Mouse (Mus musculus): ENCODE measurements at regions not wholly inside any gene's neighbourhood (a gene's known extent, or its start where the extent isn't known, plus 50 kb on each side); places are given as distances from the start of the nearest gene placed in this dataset.

GRCm38 (mm10) chr10:42093176-42093759, 75.0 kb upstream of the Armc2 start:
- DNase-seq, result peak; percentile 51

GRCm38 (mm10) chr10:42092500-42092899, 74.3 kb upstream of the Armc2 start:
- peak; percentile 95 for DNase-seq

- no peak for DNase-seq
Observed at GRCm38 (mm10) chr10:42091546-42092168, 73.4 kb upstream of the Armc2 start.

DNA sequence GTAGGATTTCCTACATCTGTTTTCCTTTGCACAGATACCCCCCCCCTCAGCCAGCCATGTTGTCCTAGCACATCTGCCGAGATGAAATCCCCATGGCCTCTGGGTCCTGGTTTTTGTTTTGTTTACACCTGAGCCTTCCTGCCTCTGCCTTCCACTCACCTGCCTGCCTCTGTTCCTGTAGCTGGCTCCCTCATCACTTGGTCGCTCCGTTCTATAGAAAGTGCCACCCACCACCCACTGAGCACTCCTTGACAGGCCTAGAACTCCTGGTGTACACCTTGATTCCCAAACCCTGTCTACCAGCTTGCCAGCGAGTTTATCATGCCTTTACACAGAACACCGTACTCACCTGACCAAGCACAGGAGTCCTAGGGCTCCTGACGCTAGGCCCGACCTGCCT, 72.6 kb upstream of the Armc2 start:
- DNase-seq, result no peak

GRCm38 (mm10) chr10:42090147-42090546, 71.9 kb upstream of the Armc2 start:
- no peak for DNase-seq

GRCm38 (mm10) chr10:42089686-42090085, 71.4 kb upstream of the Armc2 start:
- DNase-seq, result peak; percentile 96

DNA sequence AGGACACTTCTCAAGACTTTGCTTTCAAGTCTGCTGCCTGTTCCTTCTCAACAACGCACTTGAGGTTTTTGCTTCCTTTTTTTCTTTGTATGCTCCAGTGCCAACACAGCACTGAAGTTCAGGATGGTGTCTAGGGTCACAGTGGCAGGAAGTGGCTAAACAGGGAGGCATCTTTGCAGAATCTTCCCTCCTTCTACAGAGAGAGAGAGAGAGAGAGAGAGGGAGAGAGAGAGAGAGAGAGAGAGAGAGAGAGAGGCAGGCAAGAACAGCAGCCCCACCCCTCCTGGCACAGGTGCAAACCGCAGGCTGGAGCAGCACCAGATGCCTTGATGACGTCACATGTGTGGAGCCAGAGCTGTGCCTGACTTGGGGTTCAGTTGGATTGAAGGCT, 71.0 kb upstream of the Armc2 start:
- peak; percentile 94 for DNase-seq

DNA sequence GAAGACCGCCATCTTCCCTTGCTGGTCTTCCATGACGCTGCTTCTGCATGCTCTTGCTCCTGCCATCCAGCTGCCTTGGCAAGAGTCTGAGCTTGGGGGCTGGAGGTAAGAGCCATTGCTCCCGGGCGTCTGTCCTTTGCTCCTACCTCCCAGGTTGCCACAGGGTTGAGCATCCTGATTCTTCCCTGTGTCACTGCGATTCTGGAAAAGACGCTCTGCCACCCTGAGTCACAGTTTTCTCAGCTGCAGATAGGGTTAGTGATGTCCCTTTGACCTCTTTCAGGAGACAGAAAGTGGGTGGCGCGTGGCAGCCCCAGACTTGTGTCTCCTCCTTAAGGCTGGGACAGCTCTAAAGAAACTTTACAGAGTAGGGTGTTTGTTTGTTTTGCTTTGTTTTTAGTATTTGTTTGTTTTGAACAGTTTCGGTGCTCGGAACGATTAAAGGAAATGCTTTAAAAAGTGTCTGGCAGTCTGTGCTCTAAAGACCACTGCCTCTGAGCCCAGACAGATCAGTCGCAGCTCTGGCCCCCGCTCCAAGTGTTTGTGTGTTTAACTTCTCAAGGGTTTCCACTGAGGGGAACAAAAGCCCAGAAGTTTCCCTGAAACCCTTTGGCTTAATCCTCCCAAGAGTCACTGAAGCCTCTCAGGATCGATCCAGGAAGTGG, 70.5 kb upstream of the Armc2 start:
- no peak for DNase-seq

DNA sequence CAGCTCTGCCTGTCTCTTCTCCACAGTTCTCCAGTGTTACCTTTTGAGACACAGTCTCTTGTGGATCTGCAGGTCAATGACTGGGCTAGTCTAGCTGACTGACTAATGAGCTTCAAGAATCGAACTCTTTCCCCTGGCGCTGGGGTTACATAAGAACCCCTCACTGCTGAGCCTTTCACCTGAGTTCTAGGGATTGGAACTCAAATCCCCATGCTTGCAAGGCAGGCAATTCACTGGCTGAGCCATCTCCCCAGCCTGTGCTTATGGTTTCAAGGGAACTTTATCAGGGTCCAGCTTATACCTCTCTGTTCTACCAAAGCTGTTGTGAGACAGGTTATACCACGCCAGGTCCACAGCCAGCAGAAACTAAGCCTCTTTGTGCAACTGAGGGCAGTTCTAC, 69.7 kb upstream of the Armc2 start:
- DNase-seq, result no peak

GRCm38 (mm10) chr10:42086691-42087090, 68.4 kb upstream of the Armc2 start:
- no peak for DNase-seq

DNA sequence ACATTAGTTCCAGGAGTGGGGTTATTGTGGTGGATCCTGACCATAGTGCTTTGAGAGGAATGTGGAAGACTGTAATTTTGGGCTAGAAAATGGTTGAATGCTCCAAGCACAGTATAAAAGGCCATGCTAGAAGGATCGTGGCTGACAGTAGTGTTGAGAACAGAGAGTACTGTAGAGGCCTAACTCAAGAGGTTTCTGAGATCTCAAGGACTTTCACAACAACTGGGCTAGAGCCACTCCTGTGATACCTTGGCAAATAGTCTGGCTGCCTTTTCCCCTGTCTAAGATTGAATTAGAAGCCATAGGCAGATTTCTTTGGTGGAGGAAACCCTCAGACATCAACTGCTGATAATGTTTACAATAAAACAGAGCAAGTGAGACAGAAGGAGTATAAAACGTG, 67.1 kb upstream of the Armc2 start:
- no peak for DNase-seq

GRCm38 (mm10) chr10:42082227-42082840, 64.1 kb upstream of the Armc2 start:
- DNase-seq, result peak; percentile 58

GRCm38 (mm10) chr10:42079775-42080174, 61.5 kb upstream of the Armc2 start:
- no peak for DNase-seq

GRCm38 (mm10) chr10:42076711-42077110, 58.5 kb upstream of the Armc2 start:
- no peak for DNase-seq

GRCm38 (mm10) chr10:42075545-42075944, 57.3 kb upstream of the Armc2 start:
- peak; percentile 55 for DNase-seq

GRCm38 (mm10) chr10:42072758-42073157, 54.5 kb upstream of the Armc2 start:
- DNase-seq, result peak; percentile 52

- peak; percentile 35 for DNase-seq
Observed at GRCm38 (mm10) chr10:42072131-42072530, 53.9 kb upstream of the Armc2 start.

GRCm38 (mm10) chr10:42071404-42072024, 53.3 kb upstream of the Armc2 start:
- DNase-seq, result no peak

DNA sequence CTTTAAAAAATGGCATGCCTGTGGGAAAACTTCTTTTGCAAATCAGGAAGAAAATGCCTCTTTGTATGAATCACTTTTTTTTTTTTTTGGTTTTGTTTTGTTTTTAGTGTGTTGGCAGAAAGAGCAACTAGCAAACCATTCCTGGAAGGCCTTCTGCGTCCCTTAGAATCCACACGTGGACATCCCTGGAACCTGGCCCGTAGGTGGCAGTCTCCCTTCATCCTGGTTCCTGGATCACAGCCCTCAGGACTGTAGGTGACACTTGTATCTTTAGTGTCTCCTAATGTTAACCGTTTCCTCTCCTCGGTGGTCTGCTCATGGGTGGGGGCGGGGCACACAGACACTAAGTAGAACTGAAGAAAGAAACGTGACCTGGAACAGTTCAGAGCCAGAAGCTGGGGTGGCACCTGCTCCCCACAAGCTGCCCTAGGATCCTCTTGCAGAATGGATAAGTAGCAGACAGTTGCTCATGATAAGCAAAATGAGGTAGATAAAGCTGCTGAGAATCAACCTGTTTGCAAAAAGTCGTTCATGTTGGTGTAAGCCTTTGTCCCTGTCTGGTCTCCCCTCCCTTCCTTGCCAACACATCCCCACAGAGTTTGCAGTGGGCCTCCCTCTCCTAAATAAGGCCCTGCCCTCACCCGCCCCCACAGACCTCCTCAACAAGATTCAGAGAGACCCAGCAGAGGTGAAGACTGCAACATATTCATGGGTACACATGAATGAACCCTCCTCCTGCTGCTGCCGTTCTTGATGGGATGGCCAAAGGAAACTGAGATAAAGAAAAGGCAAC, 52.6 kb upstream of the Armc2 start:
- DNase-seq, result peak; percentile 80

DNA sequence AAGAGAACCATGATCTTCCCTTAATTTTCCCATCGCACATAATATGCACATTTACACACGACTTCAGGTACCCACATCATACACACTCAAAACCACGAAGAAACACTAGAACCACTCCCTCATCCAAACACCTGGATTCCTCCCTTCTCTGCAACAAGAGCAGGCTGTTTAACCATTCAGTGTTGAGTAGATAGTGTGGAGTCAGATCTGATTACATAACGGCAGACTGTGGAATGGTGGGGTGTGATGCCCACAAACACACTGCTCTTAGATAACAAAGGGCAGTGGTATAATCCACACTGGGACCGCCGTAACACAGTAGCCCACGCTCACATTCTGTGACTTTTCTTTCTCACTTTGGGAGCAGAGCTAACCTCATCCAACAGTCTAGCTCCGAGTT, 51.5 kb upstream of the Armc2 start:
- DNase-seq, result no peak

- no peak for DNase-seq
Observed at GRCm38 (mm10) chr10:42068497-42068896, 50.3 kb upstream of the Armc2 start.
